In the genomic region with DNA sequence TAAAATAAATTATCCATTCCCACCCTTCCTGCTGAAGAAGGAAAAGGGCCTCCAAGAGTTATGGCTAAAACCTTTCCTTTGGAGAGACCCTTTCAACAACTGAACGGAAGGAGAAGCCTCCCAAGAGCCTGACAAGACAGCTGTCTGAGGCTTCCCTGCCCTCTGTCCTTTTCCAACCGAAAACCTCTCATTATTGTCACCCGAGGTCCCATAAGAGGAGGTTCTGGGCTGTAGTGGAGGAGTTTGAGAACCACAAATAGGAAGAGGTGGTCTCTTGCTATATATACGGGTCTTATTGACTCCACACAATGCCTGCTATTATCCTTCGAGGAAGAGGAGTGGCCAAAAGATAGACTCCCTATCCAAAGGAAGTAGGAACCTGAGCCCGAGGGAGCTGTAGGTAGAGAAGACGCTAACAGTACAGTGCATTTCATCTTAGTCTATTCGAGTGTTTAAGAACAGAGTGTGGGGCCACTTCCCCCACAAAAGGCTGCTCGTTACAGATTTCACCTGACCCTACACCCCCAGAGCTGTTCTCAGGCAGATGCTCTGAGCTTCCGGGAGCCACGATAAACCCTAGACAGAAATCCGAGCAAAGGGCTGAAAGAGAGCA, we compare ENCODE assay signal across 9 mouse cellular contexts. TPM values are rescaled to one million over a fixed set of nuclear protein-coding genes. Genes with fewer than 3 reads are reported as not detected.
DNase-seq lines count a peak whose midpoint lies in the region; ATAC-seq and TF ChIP-seq lines count a peak whose summit lies in the region.
"Had no signal": no experiment of that assay in that cellular context is flagged by ENCODE, and none has a peak within 500 bp of the region (broad histone marks: within the 10 kb centered on the region; RNA-seq: fewer than 3 reads in every experiment).

No protein-coding gene starts in this region.

- no peak for DNase-seq in lung, postnatal 36 days
- no peak for DNase-seq in ovary, postnatal 14 days (ENCODE audit: low spot score)
- no peak for DNase-seq in testis, postnatal 10 days (ENCODE audit: low spot score)
- DNase-seq: adrenal gland, adult 8-10 months had no signal

- H3K4me1 ChIP-seq in lung, embryonic 16.5 days (replicated peaks; ENCODE audit: control insufficient read depth, insufficient read depth, low read length): peaks cover 18% of the 10 kb centered on the region
- peaks cover 22% of the 10 kb centered on the region for H3K4me1 ChIP-seq in embryonic facial prominence, embryonic 12.5 days
- H3K4me1 ChIP-seq in intestine, postnatal 0 days (replicated peaks; ENCODE audit: control insufficient read depth, insufficient read depth, low read length): 0 out of 2 replicates have a peak, but pooled peaks cover 7% of the 10 kb centered on the region
- peaks cover 20% of the 10 kb centered on the region for H3K4me1 ChIP-seq in olfactory bulb, adult 2 months (ENCODE audit: control insufficient read depth, insufficient read depth, low read length)

- no peak for ATAC-seq in lung, embryonic 16.5 days (ENCODE audit: low read depth)
- ATAC-seq in embryonic facial prominence, embryonic 12.5 days (ENCODE audit: insufficient number of reproducible peaks, insufficient read depth, low FRiP score, low TSS enrichment): no peak
- ATAC-seq in intestine, postnatal 0 days: no peak

- no peaks in the 10 kb centered on the region for H3K36me3 ChIP-seq in lung, embryonic 16.5 days (ENCODE audit: control insufficient read depth, insufficient read depth, low read length)
- no peaks in the 10 kb centered on the region for H3K36me3 ChIP-seq in embryonic facial prominence, embryonic 12.5 days
- no peaks in the 10 kb centered on the region for H3K36me3 ChIP-seq in intestine, postnatal 0 days (ENCODE audit: control insufficient read depth, insufficient read depth)

- peaks cover 57% of the 10 kb centered on the region for H3K27me3 ChIP-seq in lung, embryonic 16.5 days (ENCODE audit: control insufficient read depth, insufficient read depth, low read depth, low read length)
- peaks cover 82% of the 10 kb centered on the region for H3K27me3 ChIP-seq in embryonic facial prominence, embryonic 12.5 days
- H3K27me3 ChIP-seq in intestine, postnatal 0 days (replicated peaks; ENCODE audit: control insufficient read depth, insufficient read depth, low read length): peaks cover 32% of the 10 kb centered on the region

- H3K4me2 ChIP-seq in lung, embryonic 16.5 days (ENCODE audit: low read depth, low read length): peak overlapping the region; percentile 75
- H3K4me2 ChIP-seq in embryonic facial prominence, embryonic 12.5 days (replicated peaks): peak overlapping the region; percentile 53
- H3K4me2 ChIP-seq in intestine, postnatal 0 days (replicated peaks; ENCODE audit: low read depth): peak overlapping the region; percentile 69

- 7% methylated on average over 12 of the region's 12 CpGs for WGBS in lung, embryonic 16.5 days
- WGBS in embryonic facial prominence, embryonic 12.5 days: 5% methylated on average over 12 of the region's 12 CpGs
- WGBS in intestine, postnatal 0 days: 13% methylated on average over 12 of the region's 12 CpGs
- WGBS in olfactory bulb, adult 2 months: 35% methylated on average over 12 of the region's 12 CpGs

- peak overlapping the region; percentile 46 for H3K4me3 ChIP-seq in lung, embryonic 16.5 days (ENCODE audit: low read length)
- peak overlapping the region; percentile 35 for H3K4me3 ChIP-seq in embryonic facial prominence, embryonic 12.5 days
- H3K4me3 ChIP-seq in intestine, postnatal 0 days (ENCODE audit: low read depth, low read length): peak overlapping the region; percentile 36
- peak overlapping the region; percentile 22; the same call in 1 of the 2 replicates for H3K4me3 ChIP-seq in olfactory bulb, adult 2 months (ENCODE audit: insufficient read depth, low read depth, low read length)

- H3K9me3 ChIP-seq in lung, embryonic 16.5 days (ENCODE audit: control insufficient read depth, low read length): no peaks in the 10 kb centered on the region
- H3K9me3 ChIP-seq in embryonic facial prominence, embryonic 12.5 days: no peaks in the 10 kb centered on the region
- no peaks in the 10 kb centered on the region for H3K9me3 ChIP-seq in intestine, postnatal 0 days (ENCODE audit: control insufficient read depth)

- no peak for TF ChIP-seq CTCF in intestine, postnatal 0 days (IDR thresholded peaks at IDR 0.05; ENCODE audit: low read depth)
- TF ChIP-seq CTCF in olfactory bulb, adult 2 months (IDR thresholded peaks at IDR 0.05; ENCODE audit: insufficient read depth, low read depth, low read length): no peak

- no peak overlapping the region for H3K27ac ChIP-seq in lung, embryonic 16.5 days (ENCODE audit: low read length)
- H3K27ac ChIP-seq in embryonic facial prominence, embryonic 12.5 days: no peak overlapping the region
- no peak overlapping the region for H3K27ac ChIP-seq in intestine, postnatal 0 days (ENCODE audit: low read depth, low read length)
- H3K27ac ChIP-seq in olfactory bulb, adult 2 months (ENCODE audit: insufficient read depth, low read depth, low read length): no peak overlapping the region

- no peak for TF ChIP-seq POLR2A in olfactory bulb, adult 2 months (IDR thresholded peaks at IDR 0.05; ENCODE audit: insufficient read depth, low read depth, low read length)

- no peak overlapping the region; the same call in 1 of the 2 replicates for H3K9ac ChIP-seq in lung, embryonic 16.5 days (ENCODE audit: low read length)
- H3K9ac ChIP-seq in embryonic facial prominence, embryonic 12.5 days: no peak overlapping the region
- no peak overlapping the region for H3K9ac ChIP-seq in intestine, postnatal 0 days (ENCODE audit: low read depth, low read length)

RNA-seq across cellular contexts. Expression of gene Wnt10b, which starts 6.0 kb away (rescaled TPM):
- 0.13 and 0.23 TPM in 2 replicates for polyA plus RNA-seq in lung, embryonic 16.5 days (2015; fragmentation: Nextera tagmentation; extraction: Ambion mirVana)
- polyA plus RNA-seq in embryonic facial prominence, embryonic 12.5 days (2016; fragmentation: Nextera tagmentation; extraction: Ambion mirVana): 1.5 and 1.7 TPM in 2 replicates
- 0.08 TPM in 1 of 2 replicates, not detected in the other for polyA plus RNA-seq in intestine, postnatal 0 days (2015; fragmentation: Nextera tagmentation; extraction: Ambion mirVana)
- polyA plus RNA-seq in olfactory bulb, adult 2 months (2012; ENCODE audit: insufficient read depth, insufficient read length, low replicate concordance, missing spikeins): not detected in 2 replicates

RNA-seq across cellular contexts. Expression of gene Arf3, which starts 8.9 kb away (rescaled TPM):
- polyA plus RNA-seq in lung, embryonic 16.5 days (2015; fragmentation: Nextera tagmentation; extraction: Ambion mirVana): 40.2 and 40.6 TPM in 2 replicates
- polyA plus RNA-seq in embryonic facial prominence, embryonic 12.5 days (2016; fragmentation: Nextera tagmentation; extraction: Ambion mirVana): 51.2 and 52.1 TPM in 2 replicates
- polyA plus RNA-seq in intestine, postnatal 0 days (2015; fragmentation: Nextera tagmentation; extraction: Ambion mirVana): 31.8 and 35.3 TPM in 2 replicates
- 167 TPM in 1 of 2 replicates, not detected in the other for polyA plus RNA-seq in olfactory bulb, adult 2 months (2012; ENCODE audit: insufficient read depth, insufficient read length, low replicate concordance, missing spikeins)

RNA-seq across cellular contexts. Expression of gene Wnt1, which starts 17.7 kb away (rescaled TPM):
- not detected in 2 replicates for polyA plus RNA-seq in lung, embryonic 16.5 days (2015; fragmentation: Nextera tagmentation; extraction: Ambion mirVana)
- polyA plus RNA-seq in embryonic facial prominence, embryonic 12.5 days (2016; fragmentation: Nextera tagmentation; extraction: Ambion mirVana): 0.13 and 0.38 TPM in 2 replicates
- not detected in 2 replicates for polyA plus RNA-seq in intestine, postnatal 0 days (2015; fragmentation: Nextera tagmentation; extraction: Ambion mirVana)
- polyA plus RNA-seq in olfactory bulb, adult 2 months (2012; ENCODE audit: insufficient read depth, insufficient read length, low replicate concordance, missing spikeins): not detected in 2 replicates
- polyA plus RNA-seq: gonadal fat pad, adult 2 months had no signal

RNA-seq across cellular contexts. Expression of gene Ddn, which starts 37.4 kb away (rescaled TPM):
- not detected in 2 replicates for polyA plus RNA-seq in lung, embryonic 16.5 days (2015; fragmentation: Nextera tagmentation; extraction: Ambion mirVana)
- polyA plus RNA-seq in embryonic facial prominence, embryonic 12.5 days (2016; fragmentation: Nextera tagmentation; extraction: Ambion mirVana): 0.04 TPM in 1 of 2 replicates, not detected in the other
- polyA plus RNA-seq in intestine, postnatal 0 days (2015; fragmentation: Nextera tagmentation; extraction: Ambion mirVana): 0.07 TPM in 1 of 2 replicates, not detected in the other
- polyA plus RNA-seq in olfactory bulb, adult 2 months (2012; ENCODE audit: insufficient read depth, insufficient read length, low replicate concordance, missing spikeins): 108 TPM in 1 of 2 replicates, not detected in the other

RNA-seq across cellular contexts. Expression of gene Fkbp11, which starts 43.9 kb away (rescaled TPM):
- polyA plus RNA-seq in lung, embryonic 16.5 days (2015; fragmentation: Nextera tagmentation; extraction: Ambion mirVana): 32.5 and 33.5 TPM in 2 replicates
- 25.1 and 26.3 TPM in 2 replicates for polyA plus RNA-seq in embryonic facial prominence, embryonic 12.5 days (2016; fragmentation: Nextera tagmentation; extraction: Ambion mirVana)
- polyA plus RNA-seq in intestine, postnatal 0 days (2015; fragmentation: Nextera tagmentation; extraction: Ambion mirVana): 30.9 and 32.4 TPM in 2 replicates
- polyA plus RNA-seq in olfactory bulb, adult 2 months (2012; ENCODE audit: insufficient read depth, insufficient read length, low replicate concordance, missing spikeins): not detected in 2 replicates
